Mouse (Mus musculus) retina, embryonic 14.5 days (tissue): ENCODE data around the gene St6galnac5.
A peak's percentile ranks its signal among the peaks of the same experiment; 100 is the strongest.

Experiments used
- DNase-seq: peaks from one replicate; pipeline ENCODE4 v3.0.0-alpha.2; 2015; ENCODE audit warnings: low spot score

The St6galnac5 gene

DNA sequence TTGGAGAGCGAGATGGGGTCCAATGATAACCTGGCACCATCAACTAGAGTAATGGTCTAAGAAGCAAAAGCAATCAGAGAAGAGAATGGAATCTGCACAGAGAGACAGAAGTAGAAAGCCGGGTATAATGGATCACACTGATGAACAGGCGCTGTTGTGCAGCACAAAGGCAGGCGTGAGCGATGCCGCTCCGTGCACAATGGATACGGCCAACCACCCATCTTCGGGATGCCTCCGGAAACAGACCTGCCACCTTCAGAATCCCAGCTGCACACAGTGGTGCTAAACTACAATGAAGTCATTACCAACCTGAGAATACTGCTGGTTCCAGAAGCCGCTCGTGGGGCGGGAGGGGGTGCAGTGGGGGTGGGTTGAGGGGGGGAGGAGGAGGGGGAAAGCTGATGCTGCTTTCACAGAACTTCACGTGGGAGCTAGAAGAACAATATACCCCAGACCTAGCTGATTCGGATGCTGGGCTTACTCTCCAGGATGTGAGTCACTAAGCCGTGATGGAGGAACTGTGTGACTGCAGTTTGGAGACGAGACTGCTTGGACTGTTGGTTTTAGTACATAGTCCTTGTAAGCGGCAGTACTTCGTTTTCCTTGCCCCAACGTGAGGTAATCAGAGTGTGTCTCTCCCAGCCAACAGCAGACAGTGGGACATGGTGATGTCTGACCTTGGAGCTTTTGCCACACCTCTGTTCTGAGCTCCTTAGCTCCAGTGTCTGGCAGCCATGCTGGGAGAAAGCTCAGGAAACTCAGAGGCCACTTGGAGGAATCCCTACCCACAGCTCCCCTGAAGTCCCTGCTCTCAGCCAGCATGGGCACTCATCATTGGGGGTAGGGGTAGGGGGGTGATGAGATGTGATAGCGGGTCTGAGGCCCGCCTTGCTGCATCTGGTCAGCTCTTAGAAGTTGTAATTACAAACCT lies 115.7 kb downstream of the St6galnac5 start:
- no peak for DNase-seq

GRCm38 (mm10) chr3:152861978-152862377 lies 120.1 kb downstream of the St6galnac5 start:
- no peak for DNase-seq

DNA sequence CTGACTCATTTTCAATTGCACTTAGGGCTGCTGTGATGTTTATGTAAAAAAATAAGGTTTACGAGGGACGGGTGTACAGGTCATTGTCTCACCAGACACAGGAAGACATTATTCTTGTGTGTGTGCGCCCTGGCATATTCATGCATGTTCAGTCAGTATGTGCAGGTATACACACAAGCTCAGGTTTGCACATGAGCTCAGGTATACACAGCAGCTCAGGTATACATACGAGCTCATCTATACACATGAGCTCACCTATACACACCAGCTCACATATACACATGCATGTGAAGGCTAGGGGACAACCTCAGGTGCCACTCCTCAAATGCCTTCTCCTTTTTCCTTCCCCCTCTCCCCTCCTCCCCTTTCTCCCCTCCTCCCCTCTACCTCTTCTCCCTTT lies 120.6 kb downstream of the St6galnac5 start:
- DNase-seq: no peak

- no peak for DNase-seq
Measured at GRCm38 (mm10) chr3:152856095-152856494, 126.0 kb downstream of the St6galnac5 start.

GRCm38 (mm10) chr3:152855006-152855614 lies 126.9 kb downstream of the St6galnac5 start:
- peak; percentile 25 for DNase-seq

- DNase-seq: no peak
Measured at GRCm38 (mm10) chr3:152843925-152844324, 138.1 kb downstream of the St6galnac5 start.

GRCm38 (mm10) chr3:152842648-152843047 lies 139.4 kb downstream of the St6galnac5 start:
- DNase-seq: no peak

GRCm38 (mm10) chr3:152841264-152841663 lies 140.8 kb downstream of the St6galnac5 start:
- no peak for DNase-seq

GRCm38 (mm10) chr3:152837938-152838337 lies 144.1 kb downstream of the St6galnac5 start:
- DNase-seq: no peak

DNA sequence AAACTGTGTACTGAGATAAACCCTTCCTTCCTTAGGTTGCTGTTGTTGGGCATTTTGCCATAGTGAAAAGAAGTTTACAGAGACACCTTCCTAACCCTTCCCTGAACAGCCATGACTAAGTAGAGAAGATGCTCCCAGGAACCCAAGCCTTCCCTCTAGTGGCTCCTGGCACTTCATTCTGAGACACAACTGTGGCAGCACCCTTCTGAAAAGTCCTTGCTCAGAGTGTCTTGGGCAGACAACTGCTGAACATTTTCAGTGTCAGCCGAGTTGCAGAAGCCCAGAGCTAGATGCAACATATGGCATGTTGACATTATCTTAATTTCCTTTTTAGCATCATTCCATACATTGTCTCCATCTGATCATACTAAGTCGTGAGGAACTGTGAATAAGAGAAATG lies 144.6 kb downstream of the St6galnac5 start:
- DNase-seq: no peak

- DNase-seq: no peak
Measured at GRCm38 (mm10) chr3:152832436-152832835, 149.6 kb downstream of the St6galnac5 start.

GRCm38 (mm10) chr3:152831974-152832373 lies 150.1 kb downstream of the St6galnac5 start:
- DNase-seq: no peak

DNA sequence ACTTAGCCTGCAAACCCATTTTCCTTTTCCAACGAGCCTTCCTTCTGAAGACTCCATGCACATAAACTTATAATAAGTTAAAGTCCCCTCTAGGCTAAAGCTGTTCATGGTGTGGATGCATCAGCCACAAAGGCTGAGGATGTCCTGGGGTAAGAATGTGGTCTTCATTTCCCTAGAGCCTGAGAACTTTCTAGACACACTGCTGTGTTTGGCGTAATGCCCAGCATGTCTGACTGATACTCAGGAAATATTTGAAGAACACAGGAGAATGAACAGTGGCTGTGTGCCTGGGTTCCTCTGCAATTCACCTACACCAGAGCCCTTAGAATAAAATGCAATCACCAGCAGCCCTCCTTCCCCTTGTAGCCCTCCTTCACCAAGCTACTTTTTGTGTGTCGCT lies 150.7 kb downstream of the St6galnac5 start:
- DNase-seq: no peak

GRCm38 (mm10) chr3:152821202-152821601 lies 160.8 kb downstream of the St6galnac5 start:
- DNase-seq: peak; percentile 82

- no peak for DNase-seq
Measured at GRCm38 (mm10) chr3:152820406-152820805, 161.6 kb downstream of the St6galnac5 start.

GRCm38 (mm10) chr3:152815110-152815509 lies 166.9 kb downstream of the St6galnac5 start:
- DNase-seq: no peak

- DNase-seq: no peak
Measured at GRCm38 (mm10) chr3:152813905-152814304, 168.1 kb downstream of the St6galnac5 start.

GRCm38 (mm10) chr3:152799738-152800431 lies 182.2 kb downstream of the St6galnac5 start:
- peak; percentile 50 for DNase-seq

- no peak for DNase-seq
Measured at GRCm38 (mm10) chr3:152797354-152797753, 184.7 kb downstream of the St6galnac5 start.

GRCm38 (mm10) chr3:152796216-152796615 lies 185.8 kb downstream of the St6galnac5 start:
- no peak for DNase-seq

DNA sequence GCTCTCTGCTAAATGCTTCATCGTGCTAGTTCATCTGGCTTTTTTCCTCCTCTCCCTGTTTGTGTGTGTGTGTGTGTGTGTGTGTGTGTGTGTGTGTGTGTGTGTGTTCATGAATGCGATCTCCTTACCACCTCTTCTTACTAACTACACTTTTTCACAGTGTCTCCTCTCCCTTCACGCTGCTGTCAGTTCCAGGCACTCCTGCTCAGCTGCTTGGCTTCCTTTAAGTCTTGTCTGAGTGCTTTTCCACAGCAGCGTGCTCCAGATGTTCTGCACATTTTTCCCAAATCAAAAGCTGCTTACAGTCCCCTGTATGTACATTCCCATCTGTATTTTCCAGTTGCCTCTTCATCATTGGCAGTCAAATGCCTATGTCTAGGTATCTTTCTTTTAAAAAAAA lies 189.0 kb downstream of the St6galnac5 start:
- DNase-seq: no peak

DNA sequence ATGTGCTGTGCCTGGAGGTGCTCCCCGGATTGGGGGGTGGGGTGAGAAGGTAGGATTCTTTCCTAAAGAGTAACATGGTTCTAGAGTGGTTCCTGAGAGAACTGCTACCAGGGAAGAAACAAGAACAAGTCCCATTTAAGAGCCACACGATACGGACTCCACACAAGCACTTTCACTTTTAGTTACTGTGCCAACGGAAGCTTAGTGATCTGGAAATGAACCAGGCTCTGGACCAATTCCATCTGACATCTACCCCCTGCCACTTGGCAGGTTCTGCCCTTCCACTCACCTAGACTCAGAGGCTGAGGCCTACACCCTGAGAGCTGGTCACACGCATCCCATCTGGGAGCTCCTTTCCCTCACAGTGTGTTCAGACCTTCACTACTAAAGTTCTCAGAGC lies 189.4 kb downstream of the St6galnac5 start:
- DNase-seq: no peak
